Mouse (Mus musculus) retina, postnatal 7 days (tissue): ENCODE measurements around the gene Arih2.
A peak's percentile ranks its signal among the peaks of the same experiment; 100 is the strongest.

Experiments used
- DNase-seq: peaks from one replicate; pipeline ENCODE4 v3.0.0-alpha.2; 2012; ENCODE audit warnings: low read depth, low spot score

The Arih2 gene

DNA sequence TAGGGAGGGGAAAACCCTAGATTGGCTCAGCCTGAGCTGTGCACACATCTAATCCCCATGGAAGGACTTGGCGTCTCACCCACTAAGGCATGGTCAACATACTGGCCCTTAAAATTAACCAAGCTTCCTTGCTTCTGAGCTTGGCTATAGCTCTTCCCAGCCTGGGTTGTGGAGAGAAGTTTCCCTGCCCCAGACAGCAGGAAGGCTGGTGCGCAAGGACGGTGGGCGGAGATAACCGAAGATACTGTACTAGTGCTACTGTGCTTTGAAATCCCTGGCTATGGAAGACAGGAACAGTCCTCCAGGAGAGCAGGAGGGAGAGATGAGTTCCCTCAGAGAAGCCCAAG is 69.9 kb downstream of the Arih2 start:
- no peak for DNase-seq

DNA sequence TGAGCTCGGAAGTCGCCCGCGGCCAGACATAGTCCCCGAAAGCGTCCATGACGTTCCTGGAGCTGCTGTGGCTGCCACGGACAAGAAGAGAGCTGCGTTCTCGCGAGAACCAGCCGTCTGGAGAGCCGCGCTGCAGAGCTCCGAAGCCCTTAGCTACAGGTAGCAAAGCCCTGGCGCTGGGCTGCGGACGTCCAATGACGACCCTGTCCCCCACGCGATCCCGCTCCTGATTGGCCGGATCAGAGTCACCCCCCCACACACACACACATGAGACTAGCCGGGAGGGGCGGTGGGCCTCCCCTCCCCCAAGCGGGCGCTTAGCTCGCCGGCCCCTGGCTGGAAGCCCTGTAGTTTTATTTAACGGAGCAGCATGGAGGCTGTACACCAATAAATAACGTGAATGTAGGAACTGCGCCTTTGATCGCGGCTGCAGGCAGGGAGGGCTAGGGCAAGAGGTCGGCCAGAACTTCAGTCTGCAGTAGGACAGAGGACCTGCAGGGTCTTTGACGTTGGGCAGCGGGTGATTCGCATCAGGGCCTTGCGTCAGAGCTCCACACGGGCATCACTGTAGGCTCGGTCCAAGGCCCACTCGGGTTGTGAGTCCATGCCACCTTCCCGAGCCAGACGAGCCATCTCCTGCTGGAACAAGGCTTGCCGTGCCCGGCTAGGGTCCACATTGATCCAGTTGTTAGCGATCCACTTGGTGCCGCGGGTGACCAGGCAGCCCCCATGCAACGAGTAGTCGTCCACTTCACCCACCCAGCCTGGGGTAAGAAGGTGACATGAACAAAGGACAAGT is 70.4 kb downstream of the Arih2 start, which contains the start of gene Wdr6:
TSS of gene Wdr6 (minus strand) at position 195 of the 799 bp plus-strand sequence.
- DNase-seq: peak; percentile 93

DNA sequence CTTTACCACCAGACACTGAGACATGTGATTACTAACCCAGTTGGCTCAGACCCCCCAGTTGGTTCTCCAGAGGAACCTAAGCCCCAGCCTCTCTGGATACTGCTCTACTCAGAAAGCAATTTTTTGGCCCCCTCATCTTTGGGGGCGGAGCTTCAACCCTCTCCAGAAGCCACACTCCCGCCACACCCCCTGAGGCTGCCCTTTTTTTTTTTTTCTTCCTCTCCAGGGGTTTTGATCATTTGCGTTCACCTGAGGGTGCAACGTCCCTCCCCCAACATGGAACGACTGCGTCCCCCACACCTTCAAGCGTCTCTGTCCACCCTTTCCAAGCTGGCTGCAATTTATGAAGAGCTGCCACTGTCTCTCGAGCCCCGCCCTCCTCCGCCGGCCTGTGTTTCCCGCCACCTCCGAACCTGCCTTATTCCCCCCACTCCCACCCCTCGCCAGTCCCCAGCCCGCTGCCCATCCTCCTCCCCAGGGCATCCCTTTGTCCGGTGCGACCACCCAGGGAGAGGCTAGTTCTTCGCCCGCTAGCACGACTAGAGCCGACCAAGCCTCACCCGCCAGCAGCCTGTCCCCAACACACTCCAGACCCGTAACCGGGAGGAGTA is 71.1 kb downstream of the Arih2 start:
- DNase-seq: no peak

DNA sequence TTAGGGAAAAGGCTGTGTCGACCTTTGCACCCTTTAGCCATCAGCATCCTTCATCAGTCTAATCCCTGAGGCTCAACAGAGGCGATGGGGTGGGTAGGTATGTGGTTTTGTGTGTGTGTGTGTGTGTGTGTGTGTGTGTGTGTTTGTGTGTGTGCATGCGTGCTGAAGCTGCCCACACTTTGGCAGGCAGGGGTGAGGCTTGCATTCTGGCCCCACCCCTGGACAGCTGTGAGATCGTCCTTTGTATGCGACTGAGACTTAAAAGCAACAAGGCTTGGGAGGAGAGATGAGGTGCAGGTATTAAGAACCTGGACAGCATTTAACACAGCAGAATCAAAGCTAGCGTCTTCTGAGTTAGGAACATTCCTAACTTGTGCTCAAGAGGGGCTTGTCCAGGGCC is 72.2 kb downstream of the Arih2 start:
- no peak for DNase-seq

DNA sequence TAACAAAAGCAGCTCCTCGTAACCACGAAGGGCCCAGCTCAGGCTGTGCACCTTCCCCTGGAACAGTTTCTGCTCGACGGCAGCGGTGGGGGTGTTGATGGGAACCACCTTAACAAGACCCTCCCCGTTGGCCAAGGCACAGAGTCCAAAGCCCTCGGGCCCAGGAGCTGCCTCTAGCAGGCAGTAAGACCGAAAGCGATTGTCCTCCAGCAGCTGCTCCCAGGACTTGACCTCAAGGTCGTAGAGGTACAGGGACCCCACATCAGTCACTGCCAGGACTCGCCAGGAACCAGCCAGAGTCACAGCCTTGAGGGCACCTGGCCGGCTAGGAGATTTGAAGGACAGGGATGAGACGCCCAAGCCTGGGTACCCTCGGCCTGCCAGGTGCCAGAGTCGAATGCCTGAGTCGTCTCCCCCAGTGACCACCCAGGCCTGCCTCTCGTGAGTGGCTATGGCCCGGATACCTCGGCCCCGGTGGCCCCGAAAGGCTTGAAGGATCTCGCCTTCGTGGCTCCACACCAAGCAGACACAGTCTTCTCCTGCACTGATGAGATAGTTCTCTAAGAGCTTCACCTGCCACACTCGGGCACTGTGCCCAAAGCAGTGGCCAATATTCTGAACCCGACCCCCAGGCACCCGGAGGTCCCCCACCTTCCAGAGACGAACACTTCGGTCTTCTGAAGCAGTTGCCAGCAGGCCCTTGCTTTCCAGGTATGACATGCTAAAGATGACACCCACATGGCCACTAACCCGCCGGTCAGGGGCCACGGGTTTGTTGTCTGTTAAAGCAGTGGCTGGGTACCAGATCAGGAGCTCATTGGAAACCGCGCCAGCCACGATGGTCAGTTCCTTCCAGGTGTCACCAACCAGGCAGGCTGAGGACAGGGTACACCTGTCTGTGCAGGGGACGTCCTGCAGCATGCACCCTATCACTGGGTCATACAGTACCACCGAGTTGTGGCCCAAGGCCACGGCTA is 73.6 kb downstream of the Arih2 start:
- DNase-seq: no peak

DNA sequence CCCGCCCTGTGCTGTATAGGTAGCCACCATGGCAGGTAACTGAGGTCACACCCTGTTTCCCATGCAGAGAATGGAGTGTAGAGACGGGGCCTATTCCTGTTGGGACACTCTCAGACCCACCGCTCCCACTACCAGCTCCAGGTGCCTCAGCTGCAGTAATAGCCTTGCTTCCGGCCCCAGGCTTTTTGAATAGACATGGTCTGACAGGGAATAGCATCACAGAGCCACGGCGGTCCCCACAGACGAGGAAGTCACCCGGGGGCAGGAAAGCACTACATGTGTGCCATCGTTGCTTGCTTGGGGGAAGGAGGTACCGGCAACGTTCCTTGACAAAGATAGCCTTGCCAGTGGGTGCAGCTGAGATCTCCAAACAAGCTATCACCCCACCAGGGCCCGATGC is 74.3 kb downstream of the Arih2 start:
- no peak for DNase-seq

DNA sequence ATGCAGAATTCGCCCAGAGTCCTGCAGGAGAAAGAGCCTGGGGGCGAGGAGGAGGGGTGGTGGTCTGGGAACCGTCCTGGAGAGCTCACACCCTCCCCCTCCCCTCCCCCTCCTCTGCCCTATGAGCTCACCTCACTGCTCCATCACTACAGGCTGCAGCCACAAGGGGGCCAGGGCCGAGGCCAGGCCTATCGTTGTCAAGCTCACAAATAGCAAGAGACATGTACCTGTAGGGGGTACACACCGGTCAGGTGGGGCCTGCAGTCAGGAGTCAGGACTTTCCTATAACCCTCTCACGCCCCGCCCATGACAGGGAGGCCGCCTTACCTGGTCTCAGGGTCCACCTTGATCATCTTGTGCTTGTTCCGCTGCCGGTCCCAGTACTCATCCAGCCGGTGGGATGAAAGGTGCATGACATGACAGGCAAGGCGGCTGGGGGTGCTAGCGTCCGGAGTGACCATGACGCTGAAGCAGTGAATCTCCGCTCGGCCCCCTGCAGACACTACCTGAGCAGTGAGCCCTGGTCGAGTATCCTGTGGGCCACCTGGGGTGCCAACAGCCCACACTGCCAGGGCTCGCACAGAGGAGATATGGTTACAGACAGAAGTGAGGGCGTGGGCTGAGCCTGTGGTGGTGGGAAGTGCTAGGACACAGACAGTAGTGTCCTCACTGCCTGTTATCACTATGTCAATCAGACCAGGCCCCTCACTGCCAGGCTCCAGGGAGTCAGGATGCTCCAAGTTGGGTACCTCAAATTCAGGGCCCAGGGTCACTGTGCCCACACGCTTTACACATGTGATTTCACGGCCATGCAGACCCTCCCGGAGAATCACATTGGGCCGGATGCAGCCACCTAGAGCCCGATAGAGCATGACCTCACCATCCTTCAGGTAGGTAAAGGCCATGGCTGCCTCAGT is 75.2 kb downstream of the Arih2 start:
- DNase-seq: peak; percentile 67

DNA sequence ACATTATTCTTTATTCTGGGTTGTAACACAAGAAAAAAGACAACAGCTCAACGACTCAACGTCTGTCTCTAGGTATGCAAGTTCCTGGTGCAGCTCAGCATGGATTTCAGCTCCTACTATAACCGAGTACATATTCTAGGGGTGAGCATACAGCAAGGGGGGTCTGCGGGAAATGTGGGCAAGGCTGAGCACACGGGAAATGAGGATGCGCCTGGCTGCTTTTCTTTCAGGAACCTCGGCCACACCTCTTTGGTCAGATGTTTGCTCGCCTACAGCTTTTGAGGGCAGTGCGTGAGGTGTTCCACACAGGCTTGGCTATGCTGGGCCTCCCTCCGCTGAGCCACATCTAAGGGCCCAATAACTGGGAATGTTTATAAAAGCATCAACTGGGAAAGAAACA is 76.9 kb downstream of the Arih2 start:
- no peak for DNase-seq

DNA sequence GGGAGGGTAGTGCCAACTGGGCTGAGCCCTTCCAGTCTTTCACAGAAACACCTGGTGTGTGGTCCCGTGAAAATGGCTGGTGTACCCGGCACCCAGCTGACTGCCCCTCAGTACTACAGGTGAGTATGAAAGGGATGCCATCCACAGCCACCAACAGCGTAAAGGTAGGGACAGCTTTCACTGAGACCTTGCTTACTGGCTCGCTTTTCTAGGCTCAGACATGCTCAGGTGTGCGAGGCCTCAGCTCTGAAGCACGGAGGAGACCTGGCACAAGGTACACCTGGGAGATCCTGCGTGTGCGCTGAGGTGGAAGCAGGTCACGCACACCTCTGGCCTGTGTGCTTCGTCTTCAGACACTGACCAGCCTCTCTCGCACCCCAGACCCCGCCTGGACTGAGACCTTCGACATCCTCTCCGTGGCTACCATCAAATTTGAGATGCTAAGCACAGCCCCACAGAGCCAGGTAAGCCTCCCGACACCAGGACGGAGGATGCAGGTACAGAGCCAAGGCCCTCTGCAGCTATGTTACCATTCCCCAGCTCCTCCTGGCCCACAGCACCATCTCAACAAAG is 77.7 kb downstream of the Arih2 start:
- DNase-seq: no peak

DNA sequence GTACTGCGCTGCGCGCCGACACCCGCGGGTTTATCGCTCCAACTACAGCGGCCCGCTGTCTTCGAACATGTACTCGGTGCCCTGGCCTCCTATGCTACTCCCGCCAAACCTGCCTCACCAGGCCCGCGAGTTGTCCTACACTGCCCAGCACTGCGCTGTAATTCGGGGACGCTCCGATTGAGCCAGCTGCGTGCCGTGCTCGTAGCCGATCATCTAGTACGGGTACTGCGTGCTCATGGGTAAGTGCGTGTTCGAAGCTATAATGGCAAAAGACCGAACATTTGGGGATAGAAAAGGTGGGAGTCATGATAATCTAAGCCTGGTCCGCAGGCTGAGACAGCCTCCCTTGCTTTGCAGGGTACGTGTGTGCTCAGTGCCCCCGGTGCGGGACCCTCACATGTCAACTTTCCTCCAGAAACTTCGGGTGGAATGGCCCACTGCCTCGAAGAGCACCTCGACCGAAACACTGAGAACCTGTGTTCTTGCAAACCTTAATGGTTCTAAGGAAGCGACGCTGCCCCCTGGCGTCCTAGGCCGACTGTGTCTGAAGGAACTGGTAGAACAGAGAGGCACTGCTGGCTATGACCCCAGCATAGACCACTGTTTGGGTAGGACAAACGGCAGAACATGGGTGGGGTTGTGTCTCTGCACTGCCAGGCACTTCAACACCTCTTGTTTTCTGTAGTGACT is 78.8 kb downstream of the Arih2 start:
- no peak for DNase-seq

DNA sequence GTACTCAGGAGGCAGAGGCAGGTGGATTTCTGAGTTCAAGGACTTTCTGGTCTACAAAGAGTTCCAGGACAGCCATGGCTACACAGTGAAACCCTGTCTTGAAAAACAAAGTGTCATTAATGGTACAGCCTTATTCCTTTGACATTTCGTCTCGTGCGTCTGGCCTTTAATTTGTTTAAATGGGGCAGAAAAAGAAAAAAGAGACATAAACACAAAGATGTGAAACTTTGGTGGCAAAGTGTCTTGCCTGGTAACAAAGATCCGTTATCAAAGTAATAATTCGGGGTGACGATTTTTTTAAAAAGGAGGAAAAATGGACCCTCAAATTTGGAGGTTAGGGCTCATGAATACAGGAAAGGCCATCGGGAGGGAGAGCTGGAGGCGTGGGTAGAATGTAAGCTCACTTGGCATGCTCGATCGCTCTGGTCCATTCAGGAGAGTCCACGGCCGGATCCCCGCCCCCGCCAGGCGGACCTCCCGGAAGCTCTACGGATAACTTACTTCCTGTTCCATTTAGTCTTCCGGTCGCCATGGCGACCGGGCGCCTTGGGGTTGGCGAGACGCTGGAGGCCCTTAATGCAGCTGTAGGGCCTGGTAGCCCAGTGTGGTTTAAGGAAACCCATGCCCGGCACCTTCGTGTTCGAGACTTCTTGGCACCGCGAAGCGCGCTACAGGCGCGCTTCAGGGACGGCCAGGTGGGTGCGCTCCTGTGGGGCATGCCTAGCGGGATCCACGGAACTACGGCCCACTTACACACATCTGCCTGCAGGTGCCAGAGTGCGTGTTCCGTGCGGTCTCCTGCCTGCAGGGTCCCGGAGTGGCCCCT is 79.6 kb downstream of the Arih2 start, which contains the start of gene Dalrd3:
TSS of gene Dalrd3 (plus strand) at position 506 of the 826 bp plus-strand sequence.
- peak; percentile 76 for DNase-seq

DNA sequence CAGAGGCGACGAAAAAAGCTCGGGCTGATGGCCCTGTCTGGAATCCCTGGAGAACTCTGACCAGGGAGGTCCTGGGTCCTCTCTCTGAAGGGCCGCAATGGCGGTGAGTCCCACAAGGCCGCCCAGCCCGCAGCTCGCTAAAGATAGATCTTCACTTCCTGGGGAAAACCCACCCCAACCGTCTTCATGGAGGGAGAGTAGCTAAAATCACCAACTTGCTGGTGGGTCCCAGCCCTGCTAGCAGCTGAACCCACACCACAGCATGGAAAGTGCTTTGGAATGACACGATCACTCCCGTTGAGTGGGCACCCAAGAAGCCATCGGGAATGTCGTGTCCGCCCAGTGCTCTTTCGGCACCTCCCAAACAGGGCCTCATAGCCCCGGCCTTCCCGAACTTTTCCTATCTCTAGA is 80.7 kb downstream of the Arih2 start:
- DNase-seq: no peak

DNA sequence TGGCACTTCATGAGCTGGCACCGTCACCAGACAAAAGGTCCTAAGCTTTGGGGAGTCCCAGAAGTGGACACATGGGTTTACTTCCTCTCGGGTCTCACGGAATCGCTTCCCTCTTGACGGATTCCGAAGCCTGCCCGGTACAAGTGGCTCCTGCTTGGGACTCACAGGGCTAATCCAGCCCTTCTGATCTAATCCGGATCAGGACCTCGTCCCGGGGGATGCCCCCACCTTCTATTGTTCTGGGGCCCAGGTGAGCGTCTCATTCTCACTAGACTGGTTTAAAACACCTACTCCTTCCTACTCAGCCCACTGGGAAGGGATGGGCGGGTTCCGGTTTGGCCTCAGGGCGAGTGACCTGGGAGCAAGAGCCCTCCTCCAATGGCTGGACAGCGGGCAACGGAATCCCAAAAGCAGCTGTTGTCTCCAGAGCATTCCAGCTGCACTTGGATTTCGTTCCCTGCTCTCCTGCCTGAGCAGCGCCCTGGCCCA is 81.2 kb downstream of the Arih2 start:
- DNase-seq: peak; percentile 58

DNA sequence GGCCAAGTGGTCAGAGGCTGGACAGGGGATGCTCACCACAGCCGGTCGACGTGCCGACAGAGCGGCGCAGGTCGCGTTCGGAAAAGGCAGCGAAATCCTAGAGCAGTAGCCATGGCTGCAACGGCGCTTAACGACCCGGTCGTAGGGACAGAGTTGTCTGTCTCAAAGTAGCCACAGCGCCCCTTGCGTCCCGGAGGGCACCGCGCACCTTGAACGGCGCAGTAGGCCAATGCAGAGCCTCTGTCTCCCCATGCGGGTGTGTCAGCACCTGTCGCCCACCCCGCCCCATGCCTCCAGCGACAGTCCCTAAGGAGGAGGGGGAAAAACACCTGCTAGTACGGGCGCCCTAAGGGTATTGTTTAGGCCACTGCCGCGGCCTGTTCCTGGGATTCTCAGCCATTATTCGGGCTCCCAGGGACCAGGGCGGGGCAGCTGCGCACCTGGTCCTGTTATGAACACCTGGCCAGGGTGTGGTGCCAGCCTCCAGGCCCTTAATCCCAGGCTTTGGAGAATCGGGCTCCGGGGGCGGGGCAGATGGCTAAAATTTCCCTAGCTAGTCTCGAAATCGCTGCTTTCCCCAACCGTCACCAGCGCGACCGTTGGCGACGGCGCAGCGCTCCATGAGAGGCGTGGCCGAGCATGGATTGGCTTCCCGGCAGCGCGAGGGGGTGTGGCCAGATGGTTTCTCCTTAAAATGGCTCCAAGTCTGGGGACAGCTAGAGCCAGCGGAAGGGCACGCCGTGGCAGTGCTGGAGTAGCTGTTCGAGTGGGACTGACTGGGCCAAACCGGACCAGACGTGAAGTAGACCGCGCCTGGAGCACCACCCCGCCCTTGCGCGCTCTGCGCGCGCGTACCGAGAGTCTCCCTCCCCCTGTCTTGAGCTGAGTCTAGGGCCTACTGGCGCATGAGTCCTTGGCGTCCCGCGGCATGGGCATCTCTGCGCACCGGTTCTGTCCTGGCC is 82.1 kb downstream of the Arih2 start, which contains the start of gene Ndufaf3:
TSS of gene Ndufaf3 (minus strand) at position 620 of the 962 bp plus-strand sequence.
- DNase-seq: peak; percentile 89

DNA sequence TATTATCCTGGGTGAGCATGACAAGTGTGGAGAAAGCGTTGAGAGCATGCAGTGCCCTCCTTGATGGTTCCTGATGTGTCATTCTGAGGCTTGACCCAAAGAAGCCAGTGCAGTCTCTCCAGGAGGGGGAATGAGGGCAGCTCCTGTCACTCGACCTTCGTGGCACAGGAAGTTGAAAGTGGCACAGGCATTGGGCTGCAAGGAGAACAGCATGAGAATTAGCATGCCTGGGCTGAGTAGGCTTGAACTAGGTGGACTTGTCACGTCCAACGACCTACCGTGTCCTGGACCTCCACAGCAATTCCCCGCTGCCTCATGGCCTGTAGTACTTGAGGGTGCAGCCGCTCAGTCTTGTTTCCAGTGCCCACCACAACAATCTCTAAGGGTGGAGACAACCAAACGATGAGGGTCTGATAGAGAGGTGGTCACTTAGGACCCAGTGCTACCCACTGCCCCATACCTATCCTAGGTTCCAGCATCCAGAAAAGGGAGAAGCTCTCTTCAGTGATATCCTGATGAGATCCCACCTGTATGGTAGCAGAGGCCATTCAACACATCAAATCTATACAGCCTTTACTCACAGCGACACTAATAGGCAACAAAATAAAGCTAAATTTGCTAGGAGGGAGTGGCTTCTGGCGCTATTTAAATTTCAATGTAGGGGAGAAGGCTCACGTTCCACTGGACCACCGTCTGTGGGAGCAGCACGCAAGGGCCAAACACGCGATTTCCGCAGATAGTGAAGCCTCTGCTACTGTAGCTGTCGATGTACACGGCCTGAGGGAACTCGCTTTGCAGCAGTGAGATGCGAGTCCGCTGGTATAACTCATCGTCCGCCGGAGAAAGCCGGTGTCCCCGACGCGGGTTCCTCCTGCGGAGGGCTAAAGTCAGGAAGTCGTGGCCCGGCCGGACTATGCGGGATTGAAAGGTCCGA is 83.0 kb downstream of the Arih2 start:
- DNase-seq: no peak

DNA sequence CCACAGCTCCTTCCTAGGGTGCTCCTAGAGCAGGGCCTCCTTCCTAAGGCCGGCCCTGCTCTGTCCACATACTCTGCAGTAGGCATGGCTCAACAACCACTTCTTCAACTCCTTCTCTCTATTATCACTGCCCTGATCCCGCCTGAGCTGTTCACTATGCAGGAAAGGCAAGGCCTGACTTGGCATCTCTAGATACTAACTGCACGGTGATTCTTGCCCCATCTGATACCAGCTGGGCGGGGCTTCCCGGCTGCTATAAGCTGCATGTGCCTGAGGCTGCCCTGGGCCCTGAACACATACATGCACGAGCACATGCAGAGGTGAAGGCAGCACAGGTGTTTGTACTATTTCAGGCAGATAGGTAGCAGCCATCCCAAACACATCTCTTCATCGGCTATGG is 85.1 kb downstream of the Arih2 start:
- DNase-seq: no peak

DNA sequence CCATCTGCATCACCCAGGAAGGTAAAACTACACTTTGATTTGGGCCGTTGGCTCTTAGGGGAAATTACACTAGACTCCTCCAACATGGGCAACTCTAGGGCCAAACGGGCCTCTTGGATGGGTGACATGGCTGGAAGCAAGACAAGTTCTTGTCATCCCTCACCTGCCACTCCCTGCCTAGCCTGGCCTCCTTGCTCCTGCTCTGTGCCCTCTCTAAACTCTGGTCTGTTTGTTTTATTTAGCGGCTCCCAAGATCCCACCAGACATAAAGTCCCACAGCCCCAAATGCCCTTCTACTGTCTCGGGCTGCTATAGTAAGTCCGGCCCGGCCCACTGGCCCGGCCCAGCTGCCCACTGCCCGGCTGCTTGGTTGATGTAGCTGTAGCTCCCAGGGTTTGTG is 85.5 kb downstream of the Arih2 start:
- DNase-seq: no peak
